Mouse (Mus musculus) macrophage (primary cell): ENCODE measurements around the gene Btd. TPM values are rescaled to one million over a fixed set of nuclear protein-coding genes. Genes with fewer than 3 reads are reported as not detected.
A peak's percentile ranks its signal among the peaks of the same experiment; 100 is the strongest.

Source experiments
- H3K27ac ChIP-seq: fragments of 350-480 bp; formaldehyde crosslinking; 2 replicates; pipeline ENCODE4 v1.9.0; 2021
- H3K36me3 ChIP-seq: fragments of 350-480 bp; formaldehyde crosslinking; 2 replicates; pipeline ENCODE4 v1.9.0; 2021; ENCODE audit errors: inconsistent target
- H3K4me3 ChIP-seq: fragments of 350-480 bp; formaldehyde crosslinking; 2 replicates; pipeline ENCODE4 v1.9.0; 2021; ENCODE audit errors: inconsistent target
- H3K79me2 ChIP-seq: fragments of 350-480 bp; formaldehyde crosslinking; 2 replicates; pipeline ENCODE4 v1.9.0; 2021; ENCODE audit errors: inconsistent target
- WGBS: methylation state at CpG from one replicate; pipeline ENCODE4 v1.1.7; 2026; ENCODE audit warnings: inconsistent platforms; ENCODE audit not compliant: missing documents; 5-methylcytosine and 5-hydroxymethylcytosine counted together
- polyA plus RNA-seq: library from polyadenylated mRNA; stranded (reverse); fragments of 250-400 nt; gene quantifications from 3 replicates; pipeline ENCODE4 v1.2.4, GENCODE M21; 2018; ENCODE audit warnings: inconsistent platforms

Gene Btd
- polyA plus RNA-seq, 1 experiment from 2014 or later, result 12.8 TPM

DNA sequence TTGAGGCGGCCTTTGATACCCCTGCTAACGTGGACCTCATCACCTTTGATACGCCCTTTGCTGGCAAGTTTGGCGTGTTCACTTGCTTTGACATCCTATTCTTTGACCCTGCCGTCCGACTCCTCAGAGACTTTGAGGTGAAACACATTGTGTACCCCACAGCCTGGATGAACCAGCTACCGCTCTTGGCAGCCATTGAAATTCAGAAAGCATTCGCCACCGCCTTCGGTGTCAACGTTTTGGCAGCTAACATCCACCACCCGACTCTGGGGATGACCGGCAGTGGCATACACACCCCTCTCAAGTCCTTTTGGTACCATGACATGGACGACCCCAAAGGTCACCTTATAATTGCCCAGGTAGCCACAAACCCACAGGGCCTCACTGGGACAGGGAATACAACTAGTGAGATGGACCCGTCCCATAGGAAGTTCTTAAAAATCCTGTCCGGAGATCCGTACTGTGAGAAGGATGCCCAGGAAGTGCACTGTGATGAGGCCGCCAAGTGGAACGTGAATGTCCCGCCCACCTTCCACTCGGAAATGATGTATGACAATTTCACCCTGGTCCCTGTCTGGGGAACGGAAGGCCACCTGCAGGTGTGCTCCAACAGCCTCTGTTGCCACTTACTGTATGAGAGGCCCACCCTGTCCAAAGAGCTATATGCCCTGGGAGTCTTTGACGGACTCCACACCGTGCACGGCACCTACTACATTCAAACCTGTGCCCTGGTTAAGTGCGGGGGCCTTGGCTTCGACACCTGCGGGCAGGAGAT, 26.3 kb downstream of the Btd start:
- 93% methylated on average over 27 of the region's 28 CpGs for WGBS
- H3K36me3 ChIP-seq, result no peaks in the 10 kb centered on the region
- no peaks in the 10 kb centered on the region for H3K79me2 ChIP-seq
- no peak overlapping the region for H3K4me3 ChIP-seq
- H3K27ac ChIP-seq, result 0 out of 2 replicates have a peak overlapping the region, but pooled peaks have one; percentile 93

DNA sequence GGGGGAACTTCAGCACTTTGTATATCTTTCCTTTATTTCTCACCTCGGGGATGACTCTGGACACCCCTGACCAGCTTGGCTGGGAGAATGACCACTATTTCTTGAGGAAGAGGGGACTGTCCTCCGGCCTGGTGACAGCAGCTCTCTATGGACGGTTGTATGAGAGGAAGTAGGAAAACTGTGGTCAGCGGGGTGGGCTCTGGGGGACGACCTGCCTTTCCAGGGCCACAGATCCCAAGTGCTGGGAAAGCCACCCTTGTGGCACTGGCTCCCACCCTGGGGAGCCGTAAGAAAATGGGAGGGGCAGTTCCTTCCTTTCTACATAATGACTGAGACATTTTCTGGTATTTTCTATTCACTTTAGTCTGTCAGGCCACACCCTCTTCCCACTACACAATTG, 26.9 kb downstream of the Btd start:
- Histone ChIP-seq H3K4me3 (no peak overlapping the region), H3K79me2 (no peaks in the 10 kb centered on the region), H3K36me3 (no peaks in the 10 kb centered on the region), H3K27ac (peak overlapping the region; percentile 93; the same call in 1 of the 2 replicates)
- WGBS, result 45% methylated on average over 6 of the region's 6 CpGs

DNA sequence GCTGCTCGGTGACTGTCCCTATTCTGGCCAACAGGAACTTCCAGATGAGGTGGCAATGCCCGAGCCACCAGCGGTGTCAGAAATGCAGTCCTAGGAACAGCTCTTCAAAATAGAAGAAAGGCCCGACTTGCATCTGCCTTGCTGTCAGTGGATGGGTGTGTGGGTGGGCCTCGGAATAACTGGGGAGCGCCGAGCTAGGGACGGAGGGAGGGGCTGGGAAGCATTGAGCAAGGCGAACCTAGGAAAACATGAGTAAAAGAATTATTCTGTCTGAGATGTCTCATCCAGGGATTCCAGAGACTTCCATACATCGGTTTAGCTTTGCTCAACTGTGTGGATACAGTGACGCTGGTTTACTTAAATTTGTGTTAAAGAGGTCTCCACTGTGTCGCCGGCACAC, 27.5 kb downstream of the Btd start:
- Histone ChIP-seq H3K36me3 (no peaks in the 10 kb centered on the region), H3K79me2 (no peaks in the 10 kb centered on the region), H3K27ac (peak overlapping the region; percentile 93), H3K4me3 (no peak overlapping the region)
- 65% methylated on average over 13 of the region's 13 CpGs for WGBS

DNA sequence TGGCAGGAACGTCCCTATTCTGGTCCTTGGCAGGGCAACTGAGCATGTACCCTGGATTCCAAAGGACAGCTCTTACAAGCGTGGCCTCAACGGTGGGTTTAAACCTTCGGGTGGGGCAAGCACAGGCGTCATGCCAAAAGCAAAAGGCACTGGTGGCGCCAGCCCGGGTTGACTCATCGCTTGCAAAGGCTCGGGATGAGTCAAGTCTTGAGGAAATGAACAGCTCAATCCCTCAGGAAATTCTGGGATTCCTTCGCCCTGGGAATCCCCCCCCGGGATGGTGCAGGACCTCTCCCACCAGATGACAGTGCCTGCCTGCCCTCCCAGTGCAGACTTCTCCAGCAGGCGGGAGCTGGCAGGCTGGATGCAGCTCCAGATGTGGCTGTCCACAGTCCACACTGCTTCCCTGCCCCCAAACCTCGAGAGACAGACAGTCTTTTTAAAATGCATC, 28.4 kb downstream of the Btd start:
- 7% methylated on average over 13 of the region's 13 CpGs for WGBS
- peak overlapping the region; percentile 93 for H3K27ac ChIP-seq
- H3K4me3 ChIP-seq, result no peak overlapping the region; the same call in 1 of the 2 replicates

DNA sequence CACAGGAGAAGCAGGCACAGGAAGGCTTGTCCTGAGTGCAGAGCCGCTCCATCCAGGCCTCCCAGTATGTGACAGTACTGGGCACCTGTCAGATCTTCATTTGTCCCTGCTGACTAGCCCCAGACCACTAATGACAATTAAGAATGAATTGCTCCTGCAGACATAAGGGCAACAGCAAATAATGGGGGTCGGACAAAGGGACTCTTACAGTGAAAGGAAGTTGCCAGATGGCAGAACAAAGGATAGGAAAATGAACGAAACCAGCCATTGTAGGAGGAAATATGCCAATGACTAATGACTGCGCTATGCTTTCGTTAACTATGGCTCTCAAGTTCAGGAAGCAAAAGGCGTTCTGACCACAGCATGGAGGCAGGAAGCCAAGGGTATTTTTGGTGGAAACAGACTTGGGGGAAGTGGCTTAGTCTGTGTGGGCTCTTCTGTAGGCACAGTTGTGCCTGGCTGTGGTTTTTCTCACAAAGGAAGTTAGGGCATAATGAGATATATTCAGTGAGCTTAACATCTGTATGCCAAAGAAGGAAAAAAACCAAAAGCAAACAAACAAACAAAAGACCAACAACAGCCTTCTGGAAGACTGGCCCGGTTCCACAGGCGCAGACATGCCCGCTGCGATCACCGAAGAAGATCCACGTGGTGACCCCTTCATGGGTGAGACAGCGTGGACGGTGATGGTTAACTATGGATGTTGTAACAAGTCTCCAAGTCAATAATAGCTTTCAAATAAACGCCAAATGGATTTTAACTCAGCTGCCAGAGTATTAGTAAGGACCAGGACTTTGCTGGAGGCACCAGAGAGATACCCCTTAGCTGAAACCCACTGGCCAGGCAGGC, 29.0 kb downstream of the Btd start:
- H3K79me2 ChIP-seq, result no peaks in the 10 kb centered on the region
- peak overlapping the region; percentile 93 for H3K27ac ChIP-seq
- no peaks in the 10 kb centered on the region for H3K36me3 ChIP-seq
- H3K4me3 ChIP-seq, result no peak overlapping the region; the same call in 1 of the 2 replicates
- WGBS, result 2% methylated on average over 15 of the region's 15 CpGs

More for the DNA sequence above, 28.4 kb downstream of the Btd start:
- Histone ChIP-seq H3K79me2 (no peaks in the 10 kb centered on the region), H3K36me3 (no peaks in the 10 kb centered on the region)

DNA sequence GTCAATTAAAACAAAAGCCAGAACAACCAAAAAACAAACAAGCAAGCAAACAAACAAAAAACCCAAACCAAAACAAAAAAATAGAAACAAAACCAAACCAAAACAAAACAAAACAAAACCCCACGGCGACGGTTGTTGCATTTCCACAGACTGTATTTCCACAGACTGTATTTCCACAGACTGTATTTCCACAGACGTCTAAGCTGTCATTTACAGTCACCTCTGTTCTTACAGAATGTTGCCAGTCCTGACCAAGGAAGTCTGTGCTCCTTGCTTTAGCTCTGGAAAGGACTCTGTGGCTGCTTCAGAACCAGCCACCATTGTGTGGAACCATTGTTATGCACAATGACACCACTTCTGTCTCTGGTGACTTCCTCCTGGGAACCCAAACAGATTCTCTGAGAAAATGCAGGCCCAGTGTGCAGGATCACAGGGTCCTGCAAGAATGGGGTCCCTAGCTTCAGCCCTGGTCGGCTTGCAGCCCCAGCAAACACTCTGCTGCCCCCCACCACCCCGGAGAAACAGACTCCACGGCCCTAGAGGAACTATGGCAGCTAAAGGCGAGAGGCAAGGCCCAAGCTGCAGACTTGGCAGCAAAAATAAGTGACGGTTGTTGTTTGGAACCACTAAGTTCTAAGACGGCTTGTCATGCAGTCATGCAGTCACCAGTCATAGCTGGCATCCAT, 30.9 kb downstream of the Btd start:
- H3K27ac ChIP-seq, result no peak overlapping the region
- 54% methylated on average over 10 of the region's 10 CpGs for WGBS
- no peak overlapping the region for H3K4me3 ChIP-seq
- no peaks in the 10 kb centered on the region for H3K36me3 ChIP-seq
- H3K79me2 ChIP-seq, result no peaks in the 10 kb centered on the region

DNA sequence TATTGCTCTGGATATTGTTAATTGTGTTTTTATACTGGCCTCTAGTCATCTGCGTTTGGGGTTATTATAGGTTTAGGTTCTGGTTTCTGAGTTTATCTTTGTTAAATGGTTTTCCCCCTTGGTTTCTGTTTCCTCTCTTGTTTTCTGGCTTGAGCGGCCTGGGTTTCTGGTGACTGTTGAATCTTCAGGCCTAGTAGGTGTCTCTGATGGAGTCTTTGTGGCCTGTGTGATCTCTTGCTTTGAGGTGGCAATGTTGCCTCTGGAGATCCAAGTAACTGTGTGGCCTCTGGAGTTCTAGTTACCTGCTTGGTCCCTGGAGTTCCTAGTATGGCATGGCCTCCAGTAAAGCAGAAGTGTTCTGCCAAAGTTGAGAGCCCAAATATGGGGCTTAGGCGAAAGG, 39.8 kb downstream of the Btd start:
- H3K4me3 ChIP-seq, result no peak overlapping the region
- WGBS, result 92% methylated on average over 2 of the region's 3 CpGs
- H3K79me2 ChIP-seq, result no peaks in the 10 kb centered on the region
- H3K27ac ChIP-seq, result no peak overlapping the region
- H3K36me3 ChIP-seq, result no peaks in the 10 kb centered on the region

DNA sequence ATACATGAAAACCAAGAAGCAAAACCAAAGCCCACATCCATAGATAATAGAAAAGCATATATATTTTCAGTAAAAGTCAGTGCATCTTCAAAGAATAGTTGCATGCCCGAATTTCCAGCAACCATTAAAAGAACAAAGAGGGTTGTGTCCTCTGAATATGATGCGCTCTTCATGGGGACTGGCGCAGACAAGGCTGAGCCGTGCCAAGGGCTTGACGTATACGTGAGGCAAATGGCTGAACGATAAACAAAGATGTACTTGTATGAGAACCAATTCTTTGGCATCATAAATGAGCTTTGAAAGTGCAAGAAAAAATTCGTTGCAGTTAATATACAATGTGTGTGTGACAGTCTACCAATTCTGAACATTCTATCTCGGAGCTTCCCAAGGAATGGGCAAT, 40.5 kb downstream of the Btd start:
- Histone ChIP-seq H3K79me2 (no peaks in the 10 kb centered on the region), H3K36me3 (no peaks in the 10 kb centered on the region), H3K4me3 (no peak overlapping the region), H3K27ac (no peak overlapping the region)
- 87% methylated on average over 9 of the region's 9 CpGs for WGBS

DNA sequence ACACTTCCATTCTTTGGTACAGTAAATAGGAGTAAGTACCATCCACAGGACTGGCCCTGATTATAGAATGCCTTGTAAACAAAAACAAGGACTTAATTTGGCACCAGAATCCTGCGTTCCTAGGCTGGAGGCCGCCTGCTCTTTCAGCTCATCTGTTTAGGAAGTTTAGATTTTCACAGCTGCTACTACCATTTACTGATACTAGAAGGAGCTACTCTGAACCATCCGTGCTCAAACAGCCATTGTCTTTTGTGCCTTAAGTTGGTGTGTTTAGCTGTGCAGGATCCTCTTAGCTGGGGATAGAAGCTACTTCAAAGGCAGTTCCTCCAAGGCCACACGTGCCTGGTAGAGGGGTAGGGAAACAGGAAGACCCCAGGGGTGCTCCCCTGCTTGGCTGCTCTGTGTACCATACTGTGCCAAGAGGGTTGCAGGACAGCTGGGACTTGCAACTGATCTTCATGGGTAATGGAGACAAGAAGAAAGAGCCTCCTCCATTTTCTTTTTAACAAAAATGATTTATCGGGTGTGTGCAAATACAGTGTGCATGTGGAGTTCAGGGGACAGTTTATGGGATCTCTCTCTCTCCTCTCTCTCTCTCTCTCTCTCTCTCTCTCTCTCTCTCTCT, 41.2 kb downstream of the Btd start:
- H3K27ac ChIP-seq, result no peak overlapping the region
- no peaks in the 10 kb centered on the region for H3K79me2 ChIP-seq
- H3K36me3 ChIP-seq, result no peaks in the 10 kb centered on the region
- 75% methylated on average over 5 of the region's 5 CpGs for WGBS
- H3K4me3 ChIP-seq, result no peak overlapping the region

DNA sequence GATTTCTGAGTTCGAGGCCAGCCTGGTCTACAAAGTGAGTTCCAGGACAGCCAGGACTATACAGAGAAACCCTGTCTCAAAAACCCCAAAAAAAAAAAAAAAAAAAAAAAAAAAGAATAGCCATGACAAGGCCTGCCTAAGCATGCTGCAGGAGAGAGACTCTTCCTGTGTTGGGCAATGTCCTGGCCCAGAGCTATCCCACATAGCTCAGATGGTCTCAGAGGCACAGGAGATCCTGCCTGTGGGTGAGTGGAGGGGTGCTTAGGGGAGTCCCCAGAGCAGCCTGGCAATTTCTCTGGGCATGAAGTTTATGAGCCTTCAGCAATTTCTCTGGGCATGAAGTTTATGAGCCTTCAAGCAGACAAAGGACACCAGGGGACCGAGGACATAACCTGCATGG, 42.8 kb downstream of the Btd start:
- peak overlapping the region; percentile 71 for H3K27ac ChIP-seq
- H3K36me3 ChIP-seq, result no peaks in the 10 kb centered on the region
- 20% methylated on average over 1 of the region's 2 CpGs for WGBS
- no peak overlapping the region for H3K4me3 ChIP-seq
- H3K79me2 ChIP-seq, result no peaks in the 10 kb centered on the region

DNA sequence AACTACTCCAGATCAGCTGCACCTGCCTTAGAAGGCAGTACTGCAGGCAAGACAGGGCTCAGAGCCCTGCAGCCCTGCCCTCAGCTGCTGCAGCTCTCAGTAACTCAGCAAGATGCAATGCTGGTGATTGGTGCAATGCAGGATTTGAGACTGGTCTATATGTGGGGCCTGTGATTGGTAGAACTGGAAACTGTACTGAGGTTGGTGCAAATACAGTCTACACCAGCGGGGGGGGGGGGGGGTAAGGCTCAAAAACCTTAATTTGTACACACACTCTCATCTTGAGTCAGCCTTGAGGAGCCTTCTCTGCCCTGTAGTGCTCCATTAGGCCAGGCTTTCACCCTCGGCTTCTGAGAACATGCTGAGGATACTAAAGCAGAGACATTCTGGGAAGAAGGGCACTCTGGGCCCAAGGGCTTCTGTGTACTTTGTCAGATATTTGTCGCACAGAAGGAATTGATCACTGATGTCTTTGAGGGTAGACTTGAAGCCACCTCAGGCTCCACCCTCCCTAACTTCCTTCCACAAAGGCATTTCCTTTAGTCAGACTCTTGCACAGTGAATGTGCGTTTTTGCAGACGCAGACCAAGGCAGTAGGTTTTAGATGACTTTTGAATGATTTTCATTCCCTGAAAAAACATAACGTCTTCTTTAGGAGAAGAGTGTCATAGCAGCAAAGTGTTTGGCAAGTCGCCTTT, 43.7 kb downstream of the Btd start:
- Histone ChIP-seq H3K27ac (peak overlapping the region; percentile 71), H3K4me3 (no peak overlapping the region), H3K36me3 (no peaks in the 10 kb centered on the region), H3K79me2 (no peaks in the 10 kb centered on the region)
- WGBS, result under 1% methylated on average over 7 of the region's 7 CpGs

DNA sequence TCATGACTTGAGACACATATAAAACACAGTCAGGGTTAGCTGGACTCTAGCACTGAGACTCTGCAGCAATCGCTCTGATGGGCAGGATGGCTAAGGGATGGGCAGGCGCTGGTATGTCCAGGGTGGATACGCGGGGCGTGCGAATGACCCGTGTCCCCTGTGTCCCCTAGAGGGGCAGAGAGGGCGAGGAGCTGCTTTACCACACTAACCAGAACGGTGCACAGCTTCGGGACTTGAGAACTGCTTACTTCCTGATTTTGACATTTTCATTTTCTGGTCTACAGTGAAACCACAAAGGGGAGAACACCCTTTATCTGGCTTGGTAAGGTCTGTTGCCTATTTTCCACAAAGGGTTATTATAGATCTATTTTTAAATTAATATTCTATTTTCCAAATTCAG, 44.9 kb downstream of the Btd start:
- Histone ChIP-seq H3K27ac (peak overlapping the region; percentile 71), H3K79me2 (no peaks in the 10 kb centered on the region), H3K36me3 (no peaks in the 10 kb centered on the region), H3K4me3 (no peak overlapping the region)
- 9% methylated on average over 10 of the region's 10 CpGs for WGBS

DNA sequence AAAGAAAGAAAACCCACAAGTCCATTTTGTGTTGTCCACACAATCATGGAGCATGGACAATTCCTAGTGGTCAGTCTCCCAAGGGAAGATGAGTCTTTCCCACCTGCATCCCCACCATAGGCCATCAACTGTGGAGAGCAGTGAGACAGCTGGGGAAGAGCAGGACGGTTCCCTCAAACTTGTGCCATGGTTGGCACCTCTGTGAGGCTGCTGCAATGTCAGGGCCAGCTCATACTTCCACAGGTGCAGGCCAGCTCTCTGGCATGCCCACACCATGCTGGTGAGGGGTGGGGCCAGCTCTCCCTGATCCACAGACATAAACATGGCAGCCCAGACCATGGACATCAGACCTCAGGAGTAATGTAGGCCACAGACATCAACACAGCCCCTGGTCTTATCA, 45.4 kb downstream of the Btd start:
- WGBS, result 56% methylated on average over 1 of the region's 1 CpGs
- no peaks in the 10 kb centered on the region for H3K79me2 ChIP-seq
- H3K4me3 ChIP-seq, result no peak overlapping the region
- H3K36me3 ChIP-seq, result no peaks in the 10 kb centered on the region
- no peak overlapping the region for H3K27ac ChIP-seq

DNA sequence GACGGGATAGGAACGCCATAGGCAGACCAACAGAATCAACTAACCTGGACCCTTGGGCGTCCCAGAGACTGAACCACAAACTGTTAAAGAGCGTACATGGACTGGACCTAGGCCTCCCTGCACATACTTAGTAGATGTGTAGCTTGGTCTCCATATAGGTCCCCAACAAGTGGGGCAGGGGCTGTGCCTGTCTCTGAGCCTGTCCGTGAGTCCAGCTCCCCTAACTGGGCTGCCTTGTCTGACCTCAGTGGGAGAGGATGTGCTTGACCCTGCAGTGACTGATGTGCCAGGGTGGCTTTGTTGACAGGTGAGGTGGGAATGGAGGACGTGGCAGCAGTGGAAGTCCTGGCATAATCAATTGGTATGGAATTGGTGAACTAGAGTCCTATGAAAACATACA, 51.7 kb downstream of the Btd start:
- H3K79me2 ChIP-seq, result no peaks in the 10 kb centered on the region
- H3K4me3 ChIP-seq, result no peak overlapping the region
- H3K27ac ChIP-seq, result no peak overlapping the region
- 96% methylated on average over 6 of the region's 6 CpGs for WGBS
- H3K36me3 ChIP-seq, result no peaks in the 10 kb centered on the region
